Mouse (Mus musculus): ENCODE measurements around the gene Arhgef12.

- no peak for TF ChIP-seq POLR2A (IDR thresholded peaks at IDR 0.05; ENCODE audit: insufficient read depth, low read depth, low read length)
- no peak for TF ChIP-seq CTCF (IDR thresholded peaks at IDR 0.05)
Measured at GRCm38 (mm10) chr9:43012541-43012940, 94.5 kb downstream of the Arhgef12 start.

All from heart, adult 2 months (tissue).